Mouse (Mus musculus): ENCODE results near the gene Rhox1.
"Not testable (repeated sequence)": the region's sequence is repeated elsewhere in the genome, so short reads cannot be mapped to it uniquely, and the experiment has no call there.

Gene Rhox1

DNA sequence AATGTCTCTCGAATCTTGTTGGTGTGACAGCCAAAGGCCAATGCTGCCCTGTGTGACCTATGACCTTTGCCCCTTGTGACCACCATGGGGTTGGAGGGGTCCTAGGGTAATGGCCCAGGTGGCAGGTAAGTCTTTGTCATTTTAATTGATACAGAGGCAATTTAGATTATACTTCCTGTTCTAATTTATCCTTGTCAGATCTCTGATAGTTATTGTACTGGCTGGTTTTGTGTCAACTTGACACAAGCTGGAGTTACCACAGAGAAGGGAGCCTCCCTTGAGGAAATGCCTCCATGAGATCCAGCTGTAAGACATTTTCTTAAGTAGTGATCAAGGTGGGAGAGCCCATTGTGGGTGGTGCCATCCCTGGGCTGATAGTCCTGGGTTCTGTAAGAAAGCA, at the start of gene Rhox1:
Rhox1 (minus strand) TSS at position 101 of the 400 bp plus-strand sequence.
- not testable (repeated sequence) for H3K27me3 ChIP-seq (ENCODE audit: control insufficient read depth, insufficient read depth, low read length, poor library complexity, severe bottlenecking); DNase-seq (ENCODE audit: low read depth, low spot score); H3K36me3 ChIP-seq (ENCODE audit: control insufficient read depth, insufficient read depth, low read length, poor library complexity, severe bottlenecking)

GRCm38 (mm10) chrX:37265038-37265437, 43.0 kb upstream of the Rhox1 start, which contains the start of gene Rhox4a:
Gene Rhox4a (plus strand): TSS chrX:37265338.
- not testable (repeated sequence) for H3K36me3 ChIP-seq (ENCODE audit: control insufficient read depth, insufficient read depth, low read length, poor library complexity, severe bottlenecking); H3K27me3 ChIP-seq (ENCODE audit: control insufficient read depth, insufficient read depth, low read length, poor library complexity, severe bottlenecking); DNase-seq (ENCODE audit: low read depth, low spot score)

DNA sequence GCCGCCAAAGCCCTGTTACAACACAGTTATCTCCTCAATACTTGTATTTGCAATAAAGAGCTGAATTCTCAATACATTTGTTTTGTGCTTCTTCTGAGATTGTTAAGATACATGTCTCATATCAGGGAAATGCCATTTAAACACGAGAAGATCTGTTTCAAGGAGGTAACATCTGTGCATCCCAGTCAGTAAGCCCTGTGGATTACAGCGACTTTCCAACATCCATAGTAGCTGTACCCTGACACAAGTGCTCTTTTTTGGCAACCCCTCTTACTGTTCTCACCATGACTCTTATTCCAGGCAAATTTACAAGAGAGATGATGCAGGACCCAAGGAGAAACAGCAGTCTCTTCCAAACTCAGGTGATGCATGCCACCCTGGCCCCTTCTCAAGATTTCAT, 27.6 kb upstream of the Rhox1 start, which contains the start of gene Rhox3a:
Rhox3a (plus strand) TSS at position 301 of the 400 bp plus-strand sequence.
- H3K27me3 ChIP-seq (ENCODE audit: control insufficient read depth, insufficient read depth, low read length, poor library complexity, severe bottlenecking); DNase-seq (ENCODE audit: low read depth, low spot score); H3K36me3 ChIP-seq (ENCODE audit: control insufficient read depth, insufficient read depth, low read length, poor library complexity, severe bottlenecking): not testable (repeated sequence)

- not testable (repeated sequence) for H3K36me3 ChIP-seq (ENCODE audit: control insufficient read depth, insufficient read depth, low read length, poor library complexity, severe bottlenecking); H3K27me3 ChIP-seq (ENCODE audit: control insufficient read depth, insufficient read depth, low read length, poor library complexity, severe bottlenecking); DNase-seq (ENCODE audit: low read depth, low spot score)
Observed at GRCm38 (mm10) chrX:37244676-37245075, 22.6 kb upstream of the Rhox1 start, which contains the start of gene Rhox2a. Gene Rhox2a (plus strand): TSS chrX:37244976.

- Histone ChIP-seq H3K27me3 (ENCODE audit: control insufficient read depth, insufficient read depth, low read length, poor library complexity, severe bottlenecking) (no peaks in the 10 kb centered on the region), H3K36me3 (ENCODE audit: control insufficient read depth, insufficient read depth, low read length, poor library complexity, severe bottlenecking) (no peaks in the 10 kb centered on the region)
- no peak for DNase-seq (ENCODE audit: low read depth, low spot score)
Observed at GRCm38 (mm10) chrX:37210941-37211340, 11.1 kb downstream of the Rhox1 start, which contains the start of gene Gm9. Gene Gm9 (minus strand): TSS chrX:37211041.

GRCm38 (mm10) chrX:37198676-37199075, 23.4 kb downstream of the Rhox1 start:
- Histone ChIP-seq H3K27me3 (ENCODE audit: control insufficient read depth, insufficient read depth, low read length, poor library complexity, severe bottlenecking) (no peaks in the 10 kb centered on the region), H3K36me3 (ENCODE audit: control insufficient read depth, insufficient read depth, low read length, poor library complexity, severe bottlenecking) (no peaks in the 10 kb centered on the region)
- no peak for DNase-seq (ENCODE audit: low read depth, low spot score)

DNA sequence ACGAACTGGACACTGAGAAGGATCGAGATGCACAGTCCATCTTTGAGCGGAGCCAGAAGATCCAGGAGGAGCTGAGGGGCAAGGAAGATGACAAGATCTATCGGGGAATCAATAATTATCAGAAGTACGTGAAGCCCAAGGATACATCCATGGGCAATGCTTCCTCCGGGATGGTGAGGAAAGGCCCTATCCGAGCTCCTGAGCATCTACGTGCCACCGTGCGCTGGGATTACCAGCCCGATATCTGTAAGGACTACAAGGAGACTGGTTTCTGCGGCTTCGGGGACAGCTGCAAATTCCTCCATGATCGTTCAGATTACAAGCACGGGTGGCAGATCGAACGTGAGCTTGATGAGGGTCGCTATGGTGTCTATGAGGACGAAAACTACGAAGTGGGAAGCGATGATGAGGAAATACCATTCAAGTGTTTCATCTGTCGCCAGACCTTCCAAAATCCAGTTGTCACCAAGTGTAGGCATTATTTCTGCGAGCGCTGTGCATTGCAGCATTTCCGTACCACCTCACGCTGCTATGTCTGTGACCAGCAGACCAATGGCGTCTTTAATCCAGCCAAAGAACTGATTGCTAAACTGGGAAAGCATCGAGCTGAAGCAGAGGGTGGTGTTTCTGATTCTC, 30.2 kb downstream of the Rhox1 start:
- H3K36me3 ChIP-seq (ENCODE audit: control insufficient read depth, insufficient read depth, low read length, poor library complexity, severe bottlenecking), result no peaks in the 10 kb centered on the region
- no peaks in the 10 kb centered on the region for H3K27me3 ChIP-seq (ENCODE audit: control insufficient read depth, insufficient read depth, low read length, poor library complexity, severe bottlenecking)
- peak; percentile 0 for DNase-seq (ENCODE audit: low read depth, low spot score)

DNA sequence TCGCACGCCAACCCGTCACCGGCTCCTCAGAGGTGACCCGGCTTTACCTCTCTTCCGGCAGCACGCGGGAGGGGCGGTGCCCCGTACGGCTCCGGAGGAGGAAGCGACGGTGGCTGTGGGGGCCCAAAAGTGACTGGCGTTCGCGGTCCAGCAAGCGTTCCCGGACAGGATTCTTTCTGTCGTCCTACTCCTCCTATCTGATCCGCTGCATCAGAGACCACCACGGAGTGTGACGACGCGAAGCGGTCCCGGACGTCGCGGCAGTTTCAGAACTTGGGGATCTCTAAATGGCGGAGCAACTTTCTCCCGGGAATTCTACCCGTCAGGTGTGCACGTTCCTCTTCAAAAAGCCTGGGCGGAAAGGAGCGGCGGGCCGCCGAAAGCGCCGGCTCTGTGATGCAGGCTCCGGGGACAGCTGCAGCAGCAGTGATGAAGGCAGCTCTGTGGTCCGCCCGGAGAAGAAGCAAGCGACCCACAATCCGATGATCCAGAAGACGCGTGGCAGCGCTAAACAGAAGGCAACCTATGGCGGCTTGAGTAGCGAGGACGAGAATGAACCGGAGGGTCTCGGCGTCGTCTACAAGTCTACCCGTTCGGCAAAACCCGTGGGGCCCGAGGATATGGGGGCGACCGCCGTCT, 30.8 kb downstream of the Rhox1 start, which contains the start of the genes Ndufa1 and Rnf113a1:
Ndufa1 (minus strand) TSS at position 59 of the 639 bp plus-strand sequence.
Rnf113a1 (plus strand) TSS at position 141 of the 639 bp plus-strand sequence.
- peak; percentile 79 for DNase-seq (ENCODE audit: low read depth, low spot score)
- Histone ChIP-seq H3K36me3 (ENCODE audit: control insufficient read depth, insufficient read depth, low read length, poor library complexity, severe bottlenecking) (no peaks in the 10 kb centered on the region), H3K27me3 (ENCODE audit: control insufficient read depth, insufficient read depth, low read length, poor library complexity, severe bottlenecking) (no peaks in the 10 kb centered on the region)

DNA sequence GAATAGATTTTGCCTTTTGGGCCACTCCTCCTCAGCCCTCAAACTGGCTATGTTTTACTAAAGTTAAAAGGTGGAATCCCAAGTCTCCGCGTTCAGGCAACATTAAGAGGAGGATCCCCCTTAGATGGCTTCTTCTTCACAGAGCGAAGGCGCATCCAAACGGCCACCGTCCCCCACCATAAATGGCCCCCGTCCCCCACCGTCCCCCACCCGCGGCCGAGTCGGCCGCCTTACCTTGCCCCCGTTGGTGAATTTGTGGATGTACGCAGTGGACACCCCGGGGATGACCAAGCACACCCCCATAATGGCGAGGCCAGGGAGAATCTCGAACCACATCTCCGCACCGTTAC, 31.3 kb downstream of the Rhox1 start:
- no peak for DNase-seq (ENCODE audit: low read depth, low spot score)
- Histone ChIP-seq H3K36me3 (ENCODE audit: control insufficient read depth, insufficient read depth, low read length, poor library complexity, severe bottlenecking) (no peaks in the 10 kb centered on the region), H3K27me3 (ENCODE audit: control insufficient read depth, insufficient read depth, low read length, poor library complexity, severe bottlenecking) (no peaks in the 10 kb centered on the region)

DNA sequence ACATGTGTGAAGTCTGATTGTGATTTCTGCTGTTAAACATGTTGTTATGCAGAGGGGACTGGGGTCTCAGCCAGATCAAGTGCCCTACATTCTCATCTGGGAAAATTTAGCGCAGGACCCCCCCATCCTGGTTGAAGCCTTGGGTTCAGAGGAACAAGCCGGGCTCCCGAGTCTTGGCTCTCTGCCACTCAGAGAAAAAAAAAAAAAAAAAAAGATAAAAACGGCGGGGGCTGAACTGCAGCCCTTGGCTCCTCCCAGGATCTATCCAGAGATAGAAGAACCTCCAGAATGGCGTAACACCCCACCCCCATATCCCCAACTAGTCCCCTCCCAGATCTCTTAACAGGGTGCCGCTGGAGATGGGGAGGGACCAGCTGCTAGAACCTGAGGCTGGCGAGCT, 37.7 kb downstream of the Rhox1 start:
- H3K36me3 ChIP-seq (ENCODE audit: control insufficient read depth, insufficient read depth, low read length, poor library complexity, severe bottlenecking); DNase-seq (ENCODE audit: low read depth, low spot score); H3K27me3 ChIP-seq (ENCODE audit: control insufficient read depth, insufficient read depth, low read length, poor library complexity, severe bottlenecking): not testable (repeated sequence)

- no peaks in the 10 kb centered on the region for H3K36me3 ChIP-seq (ENCODE audit: control insufficient read depth, insufficient read depth, low read length, poor library complexity, severe bottlenecking)
Observed at GRCm38 (mm10) chrX:37168742-37169141, 53.3 kb downstream of the Rhox1 start, which contains the start of gene Akap14. Gene Akap14 (minus strand): TSS chrX:37168842.

GRCm38 (mm10) chrX:37167085-37167484, 55.0 kb downstream of the Rhox1 start:
- no peaks in the 10 kb centered on the region for H3K27me3 ChIP-seq (ENCODE audit: control insufficient read depth, insufficient read depth, low read length, poor library complexity, severe bottlenecking)
- DNase-seq (ENCODE audit: low read depth, low spot score), result peak; percentile 75
- H3K36me3 ChIP-seq (ENCODE audit: control insufficient read depth, insufficient read depth, low read length, poor library complexity, severe bottlenecking), result no peaks in the 10 kb centered on the region

More at GRCm38 (mm10) chrX:37168742-37169141, 53.3 kb downstream of the Rhox1 start, which contains the start of gene Akap14:
- no peaks in the 10 kb centered on the region for H3K27me3 ChIP-seq (ENCODE audit: control insufficient read depth, insufficient read depth, low read length, poor library complexity, severe bottlenecking)
- no peak for DNase-seq (ENCODE audit: low read depth, low spot score)

Data from splenic B cell, adult 2 months (primary cell).